Comparison of ENCODE assay signal across 7 mouse cellular contexts in genomic region chr13:24401821-24402220, GRCm38 (mm10).
DNase-seq lines count a peak whose midpoint lies in the region; ATAC-seq and TF ChIP-seq lines count a peak whose summit lies in the region.
"Not testable (repeated sequence)": the region's sequence is repeated elsewhere in the genome, so short reads cannot be mapped to it uniquely, and the experiment has no call there.

No protein-coding gene starts in this region.

- H3K4me3 ChIP-seq in bone marrow macrophage, adult 2 months (ENCODE audit: insufficient read depth, low read length); forebrain, embryonic 15.5 days; hindbrain, embryonic 12.5 days; kidney, postnatal 0 days (replicated peaks; ENCODE audit: low read depth, low read length); midbrain, embryonic 12.5 days: not testable (repeated sequence)
- peak overlapping the region; percentile 20; the same call in 1 of the 2 replicates for H3K4me3 ChIP-seq in liver, embryonic 15.5 days (replicated peaks)

- H3K4me2 ChIP-seq in forebrain, embryonic 15.5 days (replicated peaks): peak overlapping the region; percentile 14; the same call in 1 of the 2 replicates
- H3K4me2 ChIP-seq in hindbrain, embryonic 12.5 days (replicated peaks): peak overlapping the region; percentile 21; the same call in 1 of the 2 replicates
- H3K4me2 ChIP-seq in kidney, postnatal 0 days (ENCODE audit: low read length): peak overlapping the region; percentile 37
- peak overlapping the region; percentile 50 for H3K4me2 ChIP-seq in liver, embryonic 15.5 days
- H3K4me2 ChIP-seq in midbrain, embryonic 12.5 days (replicated peaks): peak overlapping the region; percentile 35

- H3K9ac ChIP-seq in forebrain, embryonic 15.5 days (replicated peaks); hindbrain, embryonic 12.5 days; kidney, postnatal 0 days (ENCODE audit: low read depth, low read length); liver, embryonic 15.5 days; midbrain, embryonic 12.5 days (replicated peaks): not testable (repeated sequence)

- WGBS in forebrain, embryonic 15.5 days: 21% methylated on average over 11 of the region's 11 CpGs
- 26% methylated on average over 11 of the region's 11 CpGs for WGBS in hindbrain, embryonic 12.5 days
- WGBS in kidney, postnatal 0 days: 14% methylated on average over 11 of the region's 11 CpGs
- WGBS in liver, embryonic 15.5 days (ENCODE audit: insufficient replicate concordance): 9% methylated on average over 11 of the region's 11 CpGs
- 25% methylated on average over 11 of the region's 11 CpGs for WGBS in midbrain, embryonic 12.5 days

- H3K27me3 ChIP-seq in forebrain, embryonic 15.5 days; hindbrain, embryonic 12.5 days; kidney, postnatal 0 days (ENCODE audit: insufficient read depth, low read length); liver, embryonic 15.5 days; midbrain, embryonic 12.5 days: not testable (repeated sequence)

- TF ChIP-seq POLR2A in bone marrow macrophage, adult 2 months (IDR thresholded peaks at IDR 0.05; ENCODE audit: borderline replicate concordance, low read depth, low read length): not testable (repeated sequence)

- H3K36me3 ChIP-seq in forebrain, embryonic 15.5 days; hindbrain, embryonic 12.5 days; kidney, postnatal 0 days (ENCODE audit: insufficient read depth, low read length); liver, embryonic 15.5 days (replicated peaks); midbrain, embryonic 12.5 days: not testable (repeated sequence)

- not testable (repeated sequence) for H3K9me3 ChIP-seq in forebrain, embryonic 15.5 days; hindbrain, embryonic 12.5 days (replicated peaks); kidney, postnatal 0 days (replicated peaks; ENCODE audit: low read length); liver, embryonic 15.5 days (replicated peaks); midbrain, embryonic 12.5 days

- peak overlapping the region; percentile 51 for H3K27ac ChIP-seq in bone marrow macrophage, adult 2 months (ENCODE audit: insufficient read depth, low read depth, low read length)
- H3K27ac ChIP-seq in forebrain, embryonic 15.5 days (replicated peaks); hindbrain, embryonic 12.5 days; kidney, postnatal 0 days; liver, embryonic 15.5 days (replicated peaks); midbrain, embryonic 12.5 days (replicated peaks): not testable (repeated sequence)

- TF ChIP-seq CTCF in bone marrow macrophage, adult 2 months (IDR thresholded peaks at IDR 0.05; ENCODE audit: low read depth, low read length); kidney, postnatal 0 days (IDR thresholded peaks at IDR 0.05; ENCODE audit: low read depth): not testable (repeated sequence)

- DNase-seq in kidney, postnatal 0 days (ENCODE audit: low spot score): not testable (repeated sequence)
- DNase-seq in spleen, adult 18-20 months: peak; percentile 50 to 55

- ATAC-seq in forebrain, embryonic 15.5 days (replicated peaks); hindbrain, embryonic 12.5 days (ENCODE audit: low FRiP score); kidney, postnatal 0 days (replicated peaks; ENCODE audit: low FRiP score, low read depth); liver, embryonic 15.5 days (ENCODE audit: insufficient read depth); midbrain, embryonic 12.5 days (ENCODE audit: low FRiP score, low read depth): not testable (repeated sequence)

- peaks cover 41% of the 10 kb centered on the region for H3K4me1 ChIP-seq in bone marrow macrophage, adult 2 months (ENCODE audit: control insufficient read depth, insufficient read depth, low read length)
- not testable (repeated sequence) for H3K4me1 ChIP-seq in forebrain, embryonic 15.5 days; hindbrain, embryonic 12.5 days; kidney, postnatal 0 days (replicated peaks; ENCODE audit: insufficient read depth, low read length); liver, embryonic 15.5 days (replicated peaks); midbrain, embryonic 12.5 days
